Mouse (Mus musculus): ENCODE measurements around the gene Glis1. TPM values are rescaled to one million over a fixed set of nuclear protein-coding genes. Genes with fewer than 3 reads are reported as not detected.

The Glis1 gene
- not detected for polyA plus RNA-seq (2014; fragmentation: Illumina TruSeq; extraction: RNeasy Lipid Tissue Mini Kit (QIAGEN cat#74804); ENCODE audit: low read depth, low replicate concordance)

GRCm38 (mm10) chr4:107434356-107435237, at the start of gene Glis1:
TSS of gene Glis1 (plus strand) at chr4:107434591.

GRCm38 (mm10) chr4:107684130-107684529, 249.7 kb downstream of the Glis1 start, which contains the start of gene Dmrtb1:
TSS of gene Dmrtb1 (minus strand) at chr4:107684230.

Other genes with a start within 250 kb of the Glis1 start
- gene Ldlrad1, start 225.4 kb upstream of the Glis1 start, polyA plus RNA-seq (2014; fragmentation: Illumina TruSeq; extraction: RNeasy Lipid Tissue Mini Kit (QIAGEN cat#74804); ENCODE audit: low read depth, low replicate concordance), result not detected
- 18.2 TPM for gene Lrrc42, start 181.1 kb upstream of the Glis1 start, polyA plus RNA-seq (2014; fragmentation: Illumina TruSeq; extraction: RNeasy Lipid Tissue Mini Kit (QIAGEN cat#74804); ENCODE audit: low read depth, low replicate concordance)
- gene Hspb11, start 181.0 kb upstream of the Glis1 start, polyA plus RNA-seq (2014; fragmentation: Illumina TruSeq; extraction: RNeasy Lipid Tissue Mini Kit (QIAGEN cat#74804); ENCODE audit: low read depth, low replicate concordance), result 30.8 TPM
- gene Dio1, start 127.4 kb upstream of the Glis1 start, polyA plus RNA-seq (2014; fragmentation: Illumina TruSeq; extraction: RNeasy Lipid Tissue Mini Kit (QIAGEN cat#74804); ENCODE audit: low read depth, low replicate concordance), result 274 TPM
- gene Yipf1, start 120.2 kb upstream of the Glis1 start, polyA plus RNA-seq (2014; fragmentation: Illumina TruSeq; extraction: RNeasy Lipid Tissue Mini Kit (QIAGEN cat#74804); ENCODE audit: low read depth, low replicate concordance), result 33.7 TPM
- 7.5 TPM for gene Ndc1, start 66.8 kb upstream of the Glis1 start, polyA plus RNA-seq (2014; fragmentation: Illumina TruSeq; extraction: RNeasy Lipid Tissue Mini Kit (QIAGEN cat#74804); ENCODE audit: low read depth, low replicate concordance)
- not detected for gene Dmrtb1, start 249.6 kb downstream of the Glis1 start, polyA plus RNA-seq (2014; fragmentation: Illumina TruSeq; extraction: RNeasy Lipid Tissue Mini Kit (QIAGEN cat#74804); ENCODE audit: low read depth, low replicate concordance)